Mouse (Mus musculus): ENCODE results near the gene Ren1.

DNA sequence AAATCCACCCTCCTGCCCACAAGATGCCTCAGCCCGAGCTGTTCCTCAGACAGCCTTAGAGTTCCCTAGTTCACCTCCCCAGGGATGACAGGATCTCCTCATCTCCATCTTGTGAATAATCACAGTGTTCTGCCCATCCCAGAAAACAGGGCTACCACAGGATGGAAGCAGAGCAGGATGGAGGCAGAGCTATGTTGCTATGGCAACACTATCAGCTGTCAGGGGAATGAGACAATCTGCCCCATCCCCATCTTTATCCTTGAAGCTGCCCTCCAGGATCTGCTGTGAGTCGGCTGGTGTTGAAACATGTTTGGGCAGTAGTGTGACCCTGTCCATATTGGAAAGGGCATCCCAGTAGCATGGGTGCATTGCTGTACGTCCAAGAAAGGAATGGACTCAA lies 19.2 kb upstream of the Ren1 start:
- TF ChIP-seq CTCF (IDR thresholded peaks at IDR 0.05; ENCODE audit: insufficient read depth, low read depth, low read length) = no peak
- no peak for TF ChIP-seq POLR2A (IDR thresholded peaks at IDR 0.05; ENCODE audit: insufficient read depth, low read depth, low read length)
